Mouse (Mus musculus): ENCODE data around the gene Ajuba. TPM values are rescaled to one million over a fixed set of nuclear protein-coding genes. Genes with fewer than 3 reads are reported as not detected.

Ajuba gene
- polyA plus RNA-seq, 1 experiment from 2014 or later, result 17.8 TPM

DNA sequence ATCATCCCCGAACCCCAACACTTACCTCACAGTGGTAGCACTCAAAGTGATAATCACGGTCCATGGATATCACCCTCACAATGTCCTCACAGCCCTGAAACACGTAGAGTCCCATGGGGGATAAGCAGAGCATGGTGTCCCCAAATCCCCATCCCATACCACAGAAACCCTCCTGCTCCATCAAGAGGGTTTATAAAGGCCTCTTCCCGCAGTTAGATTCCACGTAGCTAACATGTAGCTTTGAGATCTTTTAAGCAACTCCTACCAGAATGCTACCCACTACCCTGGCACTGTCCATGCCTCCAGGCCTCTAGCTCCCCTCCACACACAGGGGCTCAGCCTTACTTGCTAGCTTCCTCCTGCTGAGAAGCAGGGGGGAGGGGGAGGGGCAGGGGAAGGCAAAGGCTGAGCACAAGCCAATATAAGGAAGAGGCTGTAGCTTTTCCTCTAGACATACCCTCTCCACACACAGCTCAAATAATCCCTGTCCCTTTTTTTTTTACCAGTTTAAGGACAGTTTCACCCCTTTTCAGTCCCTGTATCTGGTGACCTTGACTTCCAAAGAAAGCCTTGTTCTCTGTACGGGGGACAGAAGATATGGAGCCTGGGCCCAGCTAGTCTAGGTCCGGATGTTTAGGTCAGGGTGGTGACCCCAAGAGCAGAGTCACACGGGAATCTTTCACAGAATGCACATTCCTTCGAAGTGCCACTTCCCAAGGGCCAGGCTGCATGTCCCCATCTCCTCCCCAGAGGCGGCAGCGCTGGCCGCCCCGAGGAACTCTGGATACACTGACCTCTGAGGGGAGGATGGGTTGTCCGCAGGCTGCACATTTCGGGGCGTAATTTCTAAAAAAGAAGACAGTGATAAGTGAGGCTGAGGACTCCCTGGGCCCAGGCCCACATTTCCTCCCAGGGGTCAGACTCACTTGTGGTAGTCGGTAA, 7.6 kb downstream of the Ajuba start:
- Histone ChIP-seq H3K4me1 (replicated peaks; ENCODE audit: control insufficient read depth, insufficient read depth, low read length) (peaks cover 30% of the 10 kb centered on the region), H3K36me3 (ENCODE audit: control insufficient read depth, insufficient read depth, low read length) (peaks cover 6% of the 10 kb centered on the region; the same call in 1 of the 2 replicates), H3K27me3 (replicated peaks; ENCODE audit: control insufficient read depth, insufficient read depth, low read length) (peaks cover 13% of the 10 kb centered on the region), H3K4me2 (no peak overlapping the region), H3K9me3 (ENCODE audit: control insufficient read depth, low read length) (no peaks in the 10 kb centered on the region), H3K27ac (ENCODE audit: low read depth, low read length) (0 out of 2 replicates have a peak overlapping the region, but pooled peaks have one; percentile 21), H3K9ac (ENCODE audit: low read depth, low read length) (peak overlapping the region; percentile 8; the same call in 1 of the 2 replicates), H3K4me3 (ENCODE audit: low read depth, low read length) (no peak overlapping the region)
- DNase-seq (ENCODE audit: low spot score) (no peak), ATAC-seq (replicated peaks; ENCODE audit: low FRiP score) (no peak; the same call in 1 of the 2 replicates)
- WGBS, result 64% methylated on average over 17 of the region's 17 CpGs

DNA sequence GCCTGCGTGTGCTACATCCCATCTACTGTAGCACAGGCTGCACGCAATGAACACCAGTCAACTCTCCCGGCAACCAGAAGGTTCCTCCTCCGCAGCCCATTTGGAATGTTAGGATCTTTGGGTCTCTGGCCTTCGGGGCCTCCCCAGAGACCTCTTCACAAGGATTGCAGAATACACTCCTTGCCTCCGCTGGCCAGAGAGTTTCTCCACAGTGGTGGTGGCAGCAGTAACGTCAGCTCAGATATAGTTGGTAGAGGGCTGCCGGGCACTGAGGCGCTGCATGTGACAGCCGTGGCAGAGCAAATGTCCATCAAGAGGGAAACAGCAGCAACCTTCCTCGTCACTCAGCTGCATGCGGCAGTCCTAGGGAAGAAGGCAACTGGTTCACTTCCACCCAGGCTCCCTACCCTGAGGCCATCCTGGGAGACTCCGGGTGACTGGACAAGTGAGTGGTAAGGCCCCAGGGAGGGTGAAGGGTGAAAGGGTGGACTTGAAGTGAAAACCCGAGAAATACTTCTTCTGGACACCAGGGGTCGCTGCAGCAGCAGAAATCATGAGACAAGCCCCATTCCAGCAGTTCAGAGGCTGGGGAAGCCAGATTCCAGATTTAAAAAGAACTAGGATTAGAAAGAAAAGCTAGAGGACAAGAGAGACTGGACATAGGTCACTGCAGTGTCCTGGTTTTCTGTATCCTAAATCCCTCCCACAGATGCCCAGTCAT, 8.5 kb downstream of the Ajuba start:
- no peaks in the 10 kb centered on the region for H3K9me3 ChIP-seq (ENCODE audit: control insufficient read depth, low read length)
- ATAC-seq (replicated peaks; ENCODE audit: low FRiP score) (peak; percentile 42; the same call in 1 of the 2 replicates), DNase-seq (ENCODE audit: low spot score) (peak; percentile 63)
- peaks cover 24% of the 10 kb centered on the region for H3K4me1 ChIP-seq (replicated peaks; ENCODE audit: control insufficient read depth, insufficient read depth, low read length)
- H3K27me3 ChIP-seq (replicated peaks; ENCODE audit: control insufficient read depth, insufficient read depth, low read length), result peaks cover 5% of the 10 kb centered on the region; the same call in 1 of the 2 replicates
- WGBS, result 71% methylated on average over 15 of the region's 15 CpGs
- H3K9ac ChIP-seq (ENCODE audit: low read depth, low read length), result no peak overlapping the region
- no peak overlapping the region for H3K27ac ChIP-seq (ENCODE audit: low read depth, low read length)
- H3K4me3 ChIP-seq (ENCODE audit: low read depth, low read length), result no peak overlapping the region
- no peak overlapping the region for H3K4me2 ChIP-seq
- peaks cover 6% of the 10 kb centered on the region; the same call in 1 of the 2 replicates for H3K36me3 ChIP-seq (ENCODE audit: control insufficient read depth, insufficient read depth, low read length)

DNA sequence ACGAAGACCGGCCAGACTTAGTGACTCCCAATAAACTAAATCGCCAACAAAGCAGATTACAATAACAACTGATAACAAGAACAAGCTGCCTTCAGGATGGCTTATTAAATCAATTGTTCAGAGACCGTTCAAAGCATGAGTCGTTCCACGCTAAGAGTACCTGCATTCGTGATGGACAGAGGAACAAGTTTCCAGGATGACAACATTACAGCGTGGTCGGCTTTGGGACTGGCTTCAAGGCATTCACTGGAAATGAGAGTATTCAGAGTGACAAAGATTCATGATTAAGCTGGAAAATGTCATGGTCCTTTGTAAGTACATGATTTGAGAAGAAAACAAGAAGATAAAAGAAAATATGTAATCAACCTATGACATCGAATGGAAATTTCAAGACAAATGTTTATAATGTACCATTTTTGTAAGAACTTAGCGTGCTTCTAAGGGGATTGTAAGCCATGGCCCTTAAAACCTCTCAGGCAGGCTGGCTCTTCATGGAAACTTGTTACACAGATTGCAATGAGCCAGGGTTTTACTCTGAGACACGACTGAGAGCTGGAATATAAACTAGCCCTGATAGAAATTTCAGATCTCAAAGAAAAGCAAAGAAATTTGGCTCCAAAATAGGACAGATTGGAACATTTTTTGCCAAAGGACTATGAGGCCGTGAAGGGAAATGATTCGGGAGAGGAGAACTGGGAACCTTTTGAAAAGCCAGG, 16.7 kb downstream of the Ajuba start:
- H3K9me3 ChIP-seq (ENCODE audit: control insufficient read depth, low read length), result no peaks in the 10 kb centered on the region
- no peak for DNase-seq (ENCODE audit: low spot score)
- H3K27me3 ChIP-seq (replicated peaks; ENCODE audit: control insufficient read depth, insufficient read depth, low read length), result no peaks in the 10 kb centered on the region
- no peak for ATAC-seq (replicated peaks; ENCODE audit: low FRiP score)
- no peak overlapping the region for H3K9ac ChIP-seq (ENCODE audit: low read depth, low read length)
- 83% methylated on average over 14 of the region's 14 CpGs for WGBS
- H3K4me1 ChIP-seq (replicated peaks; ENCODE audit: control insufficient read depth, insufficient read depth, low read length), result no peaks in the 10 kb centered on the region
- no peak overlapping the region for H3K4me3 ChIP-seq (ENCODE audit: low read depth, low read length)
- no peak overlapping the region for H3K27ac ChIP-seq (ENCODE audit: low read depth, low read length)
- H3K4me2 ChIP-seq, result no peak overlapping the region
- no peaks in the 10 kb centered on the region for H3K36me3 ChIP-seq (ENCODE audit: control insufficient read depth, insufficient read depth, low read length)

DNA sequence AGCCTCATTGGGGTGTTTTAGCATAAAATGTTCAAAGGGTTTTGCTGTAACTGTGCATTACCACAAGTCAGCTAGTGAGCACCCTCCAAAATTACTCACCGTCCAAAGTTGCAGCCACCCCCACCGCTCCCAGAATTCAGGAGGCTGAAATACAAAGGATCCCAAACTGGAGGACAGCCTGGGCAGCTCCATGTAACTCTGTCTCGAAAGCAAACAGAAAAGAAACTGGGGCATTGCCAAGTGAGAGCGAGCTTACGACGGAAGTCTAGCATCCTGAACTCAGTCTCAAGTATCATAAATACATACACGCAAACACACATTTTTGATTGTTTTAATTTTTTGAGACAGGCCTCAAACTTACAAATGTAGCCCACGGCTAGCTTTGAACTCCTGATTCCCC, 20.0 kb downstream of the Ajuba start:
- Histone ChIP-seq H3K9ac (ENCODE audit: low read depth, low read length) (no peak overlapping the region), H3K4me3 (ENCODE audit: low read depth, low read length) (no peak overlapping the region), H3K27me3 (replicated peaks; ENCODE audit: control insufficient read depth, insufficient read depth, low read length) (no peaks in the 10 kb centered on the region), H3K4me1 (replicated peaks; ENCODE audit: control insufficient read depth, insufficient read depth, low read length) (peaks cover 5% of the 10 kb centered on the region; the same call in 1 of the 2 replicates), H3K4me2 (no peak overlapping the region), H3K27ac (ENCODE audit: low read depth, low read length) (no peak overlapping the region), H3K9me3 (ENCODE audit: control insufficient read depth, low read length) (no peaks in the 10 kb centered on the region), H3K36me3 (ENCODE audit: control insufficient read depth, insufficient read depth, low read length) (no peaks in the 10 kb centered on the region)
- DNase-seq (ENCODE audit: low spot score), result no peak
- ATAC-seq (replicated peaks; ENCODE audit: low FRiP score), result no peak
- 87% methylated on average over 8 of the region's 8 CpGs for WGBS

DNA sequence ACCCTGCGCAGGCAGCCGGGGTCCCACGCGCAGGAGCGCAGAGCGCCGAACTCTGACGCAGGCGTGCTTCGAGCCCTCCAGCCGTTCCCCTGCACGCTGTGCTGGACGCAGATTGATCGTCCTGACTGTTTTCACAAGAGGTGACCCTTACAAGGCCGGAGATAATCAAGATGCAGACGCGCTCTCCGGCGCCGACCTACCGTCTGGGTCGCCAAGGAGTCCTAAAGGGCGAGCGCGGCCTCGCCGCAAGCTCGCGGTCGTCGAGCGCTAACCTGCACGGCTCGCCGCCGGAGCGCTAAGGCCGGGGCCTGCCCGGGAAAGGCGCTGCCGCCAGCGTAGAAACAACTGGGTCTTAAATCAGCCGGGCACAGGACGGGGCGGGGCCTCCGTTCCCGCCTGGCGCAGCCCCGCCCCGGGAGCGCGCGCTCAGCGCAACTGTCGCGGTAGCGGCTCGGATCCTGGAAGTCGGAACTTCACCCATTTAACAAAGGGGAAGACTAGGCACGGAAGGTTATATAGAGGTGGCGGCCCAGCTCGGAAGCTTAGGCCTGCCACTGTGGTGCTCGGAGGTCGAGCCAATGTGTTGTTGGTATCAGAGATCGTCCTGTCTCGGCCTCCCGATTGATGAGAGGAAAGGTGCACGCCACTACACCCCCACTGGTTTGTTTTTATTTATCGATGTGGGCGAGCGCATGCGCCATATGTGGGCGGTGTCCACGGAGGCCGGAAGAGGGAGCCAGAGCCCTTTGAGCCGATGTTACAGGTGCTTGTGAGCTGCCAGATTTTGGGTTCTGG, 23.2 kb downstream of the Ajuba start, which contains the start of gene Haus4:
TSS of gene Haus4 (minus strand) at position 642 of the 795 bp plus-strand sequence.
- peaks cover 5% of the 10 kb centered on the region; the same call in 1 of the 2 replicates for H3K4me1 ChIP-seq (replicated peaks; ENCODE audit: control insufficient read depth, insufficient read depth, low read length)
- ATAC-seq (replicated peaks; ENCODE audit: low FRiP score), result peak; percentile 96
- H3K9me3 ChIP-seq (ENCODE audit: control insufficient read depth, low read length), result no peaks in the 10 kb centered on the region
- peak within 1 kb of the TSS; percentile 65 for H3K4me3 ChIP-seq (ENCODE audit: low read depth, low read length)
- H3K4me2 ChIP-seq, result peak within 1 kb of the TSS; percentile 89
- peak within 1 kb of the TSS; percentile 96 for H3K27ac ChIP-seq (ENCODE audit: low read depth, low read length)
- H3K36me3 ChIP-seq (ENCODE audit: control insufficient read depth, insufficient read depth, low read length), result peaks cover 19% of the 10 kb centered on the region
- WGBS, result under 1% methylated on average over 76 of the region's 76 CpGs
- H3K27me3 ChIP-seq (replicated peaks; ENCODE audit: control insufficient read depth, insufficient read depth, low read length), result no peaks in the 10 kb centered on the region
- DNase-seq (ENCODE audit: low spot score), result peak; percentile 94
- peak within 1 kb of the TSS; percentile 90 for H3K9ac ChIP-seq (ENCODE audit: low read depth, low read length)

DNA sequence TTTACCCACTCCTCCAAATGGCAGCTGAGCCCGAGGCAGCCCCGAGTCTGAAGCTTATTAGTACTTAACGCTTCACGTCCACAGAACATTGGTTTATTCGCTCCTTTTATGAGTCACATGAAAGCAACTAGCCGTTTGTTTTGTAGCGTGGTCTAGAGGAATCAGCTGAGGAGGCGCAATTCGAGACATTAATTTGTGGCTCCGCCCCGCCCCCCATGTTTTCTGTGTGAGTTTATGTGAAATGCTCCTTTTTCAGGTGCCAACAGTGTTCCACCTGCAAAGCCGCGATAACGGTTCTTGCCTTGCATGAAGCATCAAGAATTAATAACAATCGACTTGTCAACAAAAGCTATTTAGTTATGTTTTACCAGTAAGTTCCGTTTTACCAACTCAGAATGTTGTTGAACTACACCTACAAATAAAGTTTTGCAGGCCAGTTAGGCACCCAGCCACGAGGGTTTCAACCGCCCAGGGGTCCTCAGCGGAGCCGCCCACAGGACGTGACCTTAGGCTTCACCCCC, 23.8 kb downstream of the Ajuba start:
- DNase-seq (ENCODE audit: low spot score) (peak; percentile 62), ATAC-seq (replicated peaks; ENCODE audit: low FRiP score) (no peak)
- WGBS, result 6% methylated on average over 21 of the region's 21 CpGs
- peaks cover 5% of the 10 kb centered on the region; the same call in 1 of the 2 replicates for H3K4me1 ChIP-seq (replicated peaks; ENCODE audit: control insufficient read depth, insufficient read depth, low read length)
- peak overlapping the region; percentile 89 for H3K4me2 ChIP-seq
- peaks cover 26% of the 10 kb centered on the region for H3K36me3 ChIP-seq (ENCODE audit: control insufficient read depth, insufficient read depth, low read length)
- no peaks in the 10 kb centered on the region for H3K27me3 ChIP-seq (replicated peaks; ENCODE audit: control insufficient read depth, insufficient read depth, low read length)
- peak overlapping the region; percentile 65 for H3K4me3 ChIP-seq (ENCODE audit: low read depth, low read length)
- H3K27ac ChIP-seq (ENCODE audit: low read depth, low read length), result peak overlapping the region; percentile 96
- peak overlapping the region; percentile 90 for H3K9ac ChIP-seq (ENCODE audit: low read depth, low read length)
- no peaks in the 10 kb centered on the region for H3K9me3 ChIP-seq (ENCODE audit: control insufficient read depth, low read length)

DNA sequence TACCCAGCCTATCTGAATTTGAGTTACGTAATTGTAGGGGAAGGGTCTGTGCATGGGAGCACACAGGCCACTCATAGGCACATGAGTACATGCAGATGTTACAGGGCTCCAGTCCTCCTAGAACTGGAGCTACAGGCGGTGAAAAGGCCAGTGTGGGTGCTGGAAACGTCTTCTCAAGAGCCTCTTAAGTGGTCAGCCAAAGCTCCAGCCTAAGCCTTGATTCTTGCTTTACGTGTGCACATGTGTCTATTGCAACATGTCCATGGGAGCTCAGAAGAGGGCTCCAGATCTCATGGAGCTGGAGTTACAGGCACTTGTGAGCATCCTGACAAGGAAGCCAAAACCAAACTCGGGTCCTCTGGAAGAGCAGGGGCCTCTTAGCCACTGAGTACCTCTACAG, 32.7 kb downstream of the Ajuba start:
- ATAC-seq (replicated peaks; ENCODE audit: low FRiP score) (no peak), DNase-seq (ENCODE audit: low spot score) (no peak)
- Histone ChIP-seq H3K9ac (ENCODE audit: low read depth, low read length) (no peak overlapping the region), H3K36me3 (ENCODE audit: control insufficient read depth, insufficient read depth, low read length) (peaks cover 47% of the 10 kb centered on the region), H3K4me2 (no peak overlapping the region), H3K4me3 (ENCODE audit: low read depth, low read length) (no peak overlapping the region), H3K27ac (ENCODE audit: low read depth, low read length) (no peak overlapping the region), H3K27me3 (replicated peaks; ENCODE audit: control insufficient read depth, insufficient read depth, low read length) (no peaks in the 10 kb centered on the region), H3K4me1 (replicated peaks; ENCODE audit: control insufficient read depth, insufficient read depth, low read length) (no peaks in the 10 kb centered on the region), H3K9me3 (ENCODE audit: control insufficient read depth, low read length) (no peaks in the 10 kb centered on the region)
- 86% methylated on average over 5 of the region's 5 CpGs for WGBS
